Mouse (Mus musculus): ENCODE results near the gene Cog7.

DNA sequence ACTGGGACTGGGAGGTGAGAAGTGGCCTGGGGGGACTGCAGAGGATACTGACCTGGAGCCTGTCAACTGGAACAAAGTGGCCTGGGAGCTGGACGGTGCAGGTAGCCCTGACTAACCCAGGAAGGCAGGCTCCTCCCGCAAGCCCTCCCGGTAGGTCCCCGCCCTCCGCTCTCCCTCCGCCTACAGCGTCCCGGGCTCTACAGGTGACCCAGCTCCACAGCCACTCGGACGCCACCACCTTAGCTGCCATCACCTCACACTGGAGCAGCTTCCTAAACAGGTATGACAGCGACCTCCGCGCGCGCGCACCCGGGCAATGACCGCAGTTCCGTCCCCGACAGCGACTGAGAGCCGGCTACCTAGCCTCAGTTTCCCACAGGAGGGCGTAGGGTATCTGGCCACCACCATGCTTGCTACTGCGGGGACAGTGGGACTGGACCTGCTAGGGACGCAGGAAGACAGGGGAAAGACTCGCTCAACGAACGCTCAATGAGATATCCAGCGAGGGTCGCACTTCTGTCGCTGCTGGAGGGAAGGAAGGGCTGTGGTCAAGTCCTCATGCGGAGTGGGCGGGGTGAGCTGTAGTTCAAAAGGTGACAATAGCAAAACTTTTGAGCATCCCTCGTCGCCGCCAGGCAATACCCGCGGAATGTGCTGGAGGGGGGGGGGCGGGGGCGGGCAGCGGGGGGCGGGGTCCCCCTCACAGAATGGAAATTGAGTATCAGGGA is 116.5 kb downstream of the Cog7 start, which contains the start of gene Scnn1b:
- no peak for TF ChIP-seq CTCF (IDR thresholded peaks at IDR 0.05; ENCODE audit: control insufficient read depth, insufficient read depth, insufficient replicate concordance, low read depth, low read length)
- no peak for TF ChIP-seq POLR2A (IDR thresholded peaks at IDR 0.05; ENCODE audit: control insufficient read depth, low read depth, low read length)

All from testis, adult 2 months (tissue).